Mouse (Mus musculus): ENCODE measurements at regions not wholly inside any gene's neighbourhood (a gene's known extent, or its start where the extent isn't known, plus 50 kb on each side); places are given as distances from the start of the nearest gene placed in this dataset.

DNA sequence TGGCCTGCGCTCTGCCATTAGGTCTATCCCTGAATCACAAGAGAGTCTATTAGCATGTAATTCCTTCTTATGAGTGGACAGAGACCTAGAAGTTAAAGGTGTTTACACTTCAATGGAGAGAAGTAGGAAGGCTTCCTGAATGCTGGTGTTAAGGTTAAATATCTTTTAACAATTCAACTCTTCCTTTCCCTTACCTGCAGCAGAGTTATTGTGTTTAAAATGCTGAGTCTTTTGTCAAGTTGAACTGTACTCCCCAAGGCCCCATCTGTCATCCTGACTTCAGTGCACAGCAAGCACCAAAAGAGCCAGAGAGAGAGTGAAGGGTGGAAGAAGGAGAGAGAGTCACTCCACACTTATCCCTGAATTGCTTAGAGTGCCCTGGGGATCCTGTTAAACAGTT, 451.6 kb downstream of the Psat1 start:
- no peak for TF ChIP-seq POLR2A (IDR thresholded peaks at IDR 0.05; ENCODE audit: insufficient read length, low read depth)
- no peak for TF ChIP-seq TCF3 (IDR thresholded peaks at IDR 0.05; ENCODE audit: insufficient read length, low read depth)
- TF ChIP-seq CEBPB (IDR thresholded peaks at IDR 0.05; ENCODE audit: insufficient read depth, poor library complexity, severe bottlenecking): no peak
- TF ChIP-seq MAX (IDR thresholded peaks at IDR 0.05; ENCODE audit: low read depth): no peak
- TF ChIP-seq TCF12 (IDR thresholded peaks at IDR 0.05; ENCODE audit: insufficient read depth, poor library complexity, severe bottlenecking): no peak
- TF ChIP-seq USF1 (IDR thresholded peaks at IDR 0.05; ENCODE audit: low read depth): no peak
- TF ChIP-seq POLR2AphosphoS2 (IDR thresholded peaks at IDR 0.05; ENCODE audit: insufficient read length, low read depth): no peak
